Mouse (Mus musculus) erythroblast, embryonic 14.5 days (primary cell): ENCODE measurements at regions not wholly inside any gene's neighbourhood (a gene's known extent, or its start where the extent isn't known, plus 50 kb on each side); places are given as distances from the start of the nearest gene placed in this dataset.

Experiments used
- GATA1 ChIP-seq: IDR thresholded peaks from 2 replicates; pipeline ENCODE4 v1.6.1; 2012; ENCODE audit warnings: low read length, inconsistent platforms, mixed read lengths
- TAL1 ChIP-seq: IDR thresholded peaks from 3 replicates; pipeline ENCODE4 v1.6.1; 2012; ENCODE audit warnings: low read length, inconsistent platforms, mixed read lengths

DNA sequence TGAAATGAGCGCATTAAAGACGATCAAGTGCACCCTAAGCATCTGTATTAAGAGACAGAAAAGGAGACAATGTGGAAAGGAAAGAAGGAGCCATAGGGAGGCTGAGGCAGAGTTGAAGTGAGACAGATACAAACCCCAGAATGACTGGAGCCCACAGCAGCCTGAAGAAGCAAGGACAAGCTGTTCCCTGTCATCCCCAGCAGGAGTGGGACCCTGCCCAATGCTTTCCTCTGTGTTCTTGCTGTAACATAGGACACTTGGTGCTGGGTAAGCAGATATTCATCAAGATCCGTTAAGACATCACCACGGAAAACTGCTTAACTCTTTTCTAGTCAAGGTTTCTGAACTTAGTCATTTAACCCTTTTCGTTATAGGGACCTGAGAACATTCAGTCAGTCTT lies 121.4 kb downstream of the CK137956 start:
- no peak for TF ChIP-seq GATA1
- TF ChIP-seq TAL1: no peak
